Mouse (Mus musculus) E14TG2a.4 (cell line): ENCODE results near the gene Rpl22l1.

Source experiments
- CTCF ChIP-seq: conservative IDR thresholded peaks from 2 replicates; pipeline ENCODE4 v1.5.1; 2014; ENCODE audit warnings: low read length
- POU5F1 ChIP-seq: IDR thresholded peaks from 2 replicates; pipeline ENCODE4 v1.6.1; 2014; ENCODE audit warnings: low read length, borderline replicate concordance

GRCm38 (mm10) chr3:28814361-28814760, 9.1 kb downstream of the Rpl22l1 start:
- TF ChIP-seq CTCF (peak; percentile 93), POU5F1 (no peak)
